Mouse (Mus musculus) bone marrow, adult 2 months (tissue): Measurements from ENCODE around the gene Olfml1. TPM values are rescaled to one million over a fixed set of nuclear protein-coding genes. Genes with fewer than 3 reads are reported as not detected.

ENCODE experiments used
- H3K27ac ChIP-seq: fragments of 200-500 bp; 2 replicates; pipeline ENCODE4 v1.5.1; 2012; ENCODE audit warnings: low read depth, mild to moderate bottlenecking, control low read depth, inconsistent platforms, low read length; ENCODE audit not compliant: control insufficient read depth, poor library complexity, insufficient read depth
- H3K4me1 ChIP-seq: fragments of 200-500 bp; 2 replicates; pipeline ENCODE4 v1.6.1; 2011; ENCODE audit warnings: low read length; ENCODE audit not compliant: control insufficient read depth, insufficient read depth
- H3K4me3 ChIP-seq: fragments of 200-500 bp; replicated peaks from 2 replicates; pipeline ENCODE3; 2011; ENCODE audit warnings: mild to moderate bottlenecking, low read depth, low read length, control low read depth; ENCODE audit not compliant: control insufficient read depth
- CTCF ChIP-seq: fragments of 200-500 bp; IDR thresholded peaks from 2 replicates; pipeline ENCODE4 v1.5.1; 2011; ENCODE audit warnings: low read length, control low read depth; ENCODE audit not compliant: control insufficient read depth, insufficient read depth
- POLR2A ChIP-seq: fragments of 200-500 bp; IDR thresholded peaks from 2 replicates; pipeline ENCODE4 v1.6.1; 2011; ENCODE audit warnings: low read depth, mild to moderate bottlenecking, control low read depth, low read length, borderline replicate concordance; ENCODE audit not compliant: control insufficient read depth
- WGBS: fragments of 180-500 bp; shearing (Covaris S2); methylation state at CpG from one replicate; pipeline ENCODE4 v1.1.7; 2018; 5-methylcytosine and 5-hydroxymethylcytosine counted together
- polyA plus RNA-seq: library from polyadenylated mRNA; stranded (reverse); fragments of >200 nt; gene quantifications from 2 replicates; pipeline ENCODE4 v1.2.4, GENCODE M21; 2011; ENCODE audit warnings: low replicate concordance; ENCODE audit not compliant: missing spikeins, insufficient read depth, insufficient read length

The Olfml1 gene
- polyA plus RNA-seq, 1 experiment: not detected

DNA sequence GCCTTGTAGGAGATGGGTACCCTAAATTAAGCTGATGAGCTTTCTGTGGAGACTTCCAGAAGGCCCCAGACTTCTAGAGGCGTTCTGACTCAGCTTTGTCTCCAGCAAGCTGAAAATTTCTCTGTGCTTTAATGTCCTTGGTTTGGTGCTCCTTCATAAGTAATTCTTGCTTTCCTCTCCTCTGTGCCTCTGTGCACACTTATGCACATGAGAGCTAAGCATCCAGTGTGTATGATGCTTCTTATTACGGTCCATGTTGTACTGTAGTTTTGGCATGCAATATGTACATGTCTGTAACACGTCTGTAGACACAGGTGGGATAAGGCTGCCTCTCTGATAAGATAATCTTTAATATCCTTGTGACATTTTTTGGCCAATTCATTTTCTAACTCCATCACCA, 30.7 kb downstream of the Olfml1 start:
- Histone ChIP-seq H3K4me1 (no peaks in the 10 kb centered on the region; the same call in 1 of the 2 replicates), H3K27ac (no peak overlapping the region), H3K4me3 (no peak overlapping the region)
- TF ChIP-seq POLR2A (no peak), CTCF (no peak)
- WGBS: 82% methylated on average over 3 of the region's 3 CpGs

DNA sequence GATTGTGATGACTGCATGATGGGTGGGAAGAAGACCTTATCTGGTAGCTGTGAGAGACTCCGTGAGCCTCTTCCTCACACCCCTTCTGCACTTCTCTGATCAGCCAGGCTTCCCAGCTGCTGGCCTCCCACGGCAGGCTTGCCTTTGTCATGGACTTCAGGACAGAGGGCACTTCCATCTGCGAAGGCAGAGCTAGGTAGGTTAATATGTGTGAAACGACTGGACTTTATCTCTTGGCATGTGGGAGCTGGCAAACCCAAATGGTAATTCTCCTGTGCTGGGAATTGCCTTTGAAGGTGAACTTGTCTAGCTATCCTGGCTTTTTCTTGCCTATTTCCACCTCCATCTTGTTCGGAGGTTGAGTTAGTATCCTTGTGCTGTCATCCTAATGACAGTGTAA, 33.4 kb downstream of the Olfml1 start:
- no peak overlapping the region for H3K27ac ChIP-seq
- TF ChIP-seq POLR2A (no peak), CTCF (no peak)
- WGBS: 85% methylated on average over 5 of the region's 5 CpGs
- no peak overlapping the region for H3K4me3 ChIP-seq
- H3K4me1 ChIP-seq: no peaks in the 10 kb centered on the region; the same call in 1 of the 2 replicates

DNA sequence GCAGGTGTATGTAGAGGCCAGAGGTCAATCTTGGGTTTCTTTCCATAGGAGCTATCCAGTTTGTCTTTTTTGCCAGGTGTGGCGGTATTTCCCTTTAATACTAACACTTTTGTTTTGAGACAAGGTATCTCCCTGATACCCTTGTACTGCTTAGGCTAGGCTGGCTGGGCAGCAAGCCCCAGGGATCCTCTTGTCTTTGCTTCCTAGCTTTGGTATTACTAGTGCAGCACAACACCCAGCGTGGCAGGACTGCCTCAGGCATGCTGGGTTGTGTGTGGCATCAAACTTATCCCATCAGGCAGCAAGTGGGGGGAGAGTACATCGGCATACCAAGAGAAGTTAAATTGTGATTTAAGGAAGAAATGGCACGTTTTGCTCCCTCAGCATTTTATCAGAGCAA, 35.3 kb downstream of the Olfml1 start:
- H3K4me1 ChIP-seq: no peaks in the 10 kb centered on the region; the same call in 1 of the 2 replicates
- WGBS: 79% methylated on average over 4 of the region's 4 CpGs

DNA sequence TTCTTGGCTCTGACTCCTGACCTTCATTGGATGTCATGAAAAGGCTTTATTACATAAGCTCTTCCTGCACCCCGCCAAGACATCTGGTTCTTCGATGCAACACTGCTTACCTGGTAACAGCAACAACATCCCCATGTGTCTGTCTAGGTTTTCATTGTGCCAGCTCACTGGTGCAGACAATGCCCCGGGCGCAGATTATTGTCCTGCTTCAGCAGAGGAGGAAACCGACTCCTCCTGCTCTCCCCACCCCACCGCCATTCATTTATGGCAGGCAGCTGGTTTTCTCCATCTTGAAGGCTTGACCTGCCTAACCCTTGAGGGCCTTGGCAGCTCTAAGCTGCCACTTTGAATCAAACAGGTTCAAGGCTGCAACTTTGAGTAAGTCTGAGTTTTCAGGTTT, 35.7 kb downstream of the Olfml1 start:
- no peak for TF ChIP-seq CTCF
- TF ChIP-seq POLR2A: no peak
- 88% methylated on average over 6 of the region's 6 CpGs for WGBS
- Histone ChIP-seq H3K4me1 (no peaks in the 10 kb centered on the region; the same call in 1 of the 2 replicates), H3K4me3 (no peak overlapping the region), H3K27ac (no peak overlapping the region)

More for the DNA sequence above, 35.3 kb downstream of the Olfml1 start:
- no peak overlapping the region for H3K27ac ChIP-seq
- no peak for TF ChIP-seq CTCF
- TF ChIP-seq POLR2A: no peak
- no peak overlapping the region for H3K4me3 ChIP-seq

DNA sequence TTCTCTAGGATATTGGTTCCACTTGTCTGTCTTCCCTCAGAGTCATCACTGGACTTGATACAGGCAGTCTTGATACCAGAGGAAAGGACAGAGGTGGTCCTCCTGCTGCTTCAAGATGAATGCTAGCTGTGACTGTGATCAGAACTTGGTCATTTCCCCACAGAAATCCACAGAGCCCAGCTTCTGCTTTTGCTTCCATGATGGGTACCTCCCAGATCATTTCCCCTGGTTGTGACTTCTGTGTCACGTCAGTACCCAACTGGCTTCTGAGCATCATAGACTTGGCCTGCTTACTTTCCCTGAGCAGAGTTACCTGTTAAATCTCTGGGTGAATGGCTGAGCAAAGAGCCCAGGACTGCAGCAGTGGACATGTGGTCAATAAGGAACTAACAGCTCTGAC, 40.5 kb downstream of the Olfml1 start:
- TF ChIP-seq POLR2A: no peak
- TF ChIP-seq CTCF: no peak
- Histone ChIP-seq H3K4me1 (no peaks in the 10 kb centered on the region; the same call in 1 of the 2 replicates), H3K4me3 (no peak overlapping the region), H3K27ac (no peak overlapping the region)
- 39% methylated on average over 1 of the region's 1 CpGs for WGBS

DNA sequence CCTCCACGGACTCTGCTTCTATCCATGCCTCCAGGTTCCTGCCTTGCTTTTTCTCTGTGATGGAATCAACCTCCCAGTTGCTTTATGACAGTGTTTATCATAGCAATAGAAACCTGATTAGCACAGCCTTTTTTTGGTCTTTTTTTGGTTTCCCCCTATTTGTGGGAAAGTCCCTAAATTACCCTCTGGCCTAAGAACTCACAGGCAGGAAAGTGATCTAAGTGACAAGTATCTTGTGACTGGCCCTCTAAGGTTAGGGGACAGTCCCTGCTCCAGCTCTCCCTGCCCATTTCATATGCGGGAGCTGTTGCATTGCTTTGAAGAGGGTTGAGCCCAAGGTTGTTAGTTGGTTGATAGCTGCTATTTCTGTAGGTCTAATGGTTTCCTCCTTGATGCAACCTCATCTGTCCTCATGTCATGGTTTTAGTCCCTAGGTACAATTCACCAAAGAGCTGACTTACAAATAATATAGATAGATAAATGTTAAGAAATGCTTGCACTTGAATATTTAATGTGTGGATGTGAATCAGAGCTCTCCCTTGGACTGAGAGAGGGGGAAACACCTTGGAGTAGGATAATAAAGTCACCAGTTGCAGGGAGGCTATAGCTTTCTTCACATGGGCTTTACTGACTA, 42.5 kb downstream of the Olfml1 start:
- Histone ChIP-seq H3K4me3 (no peak overlapping the region), H3K27ac (no peak overlapping the region), H3K4me1 (no peaks in the 10 kb centered on the region)
- TF ChIP-seq POLR2A: no peak
- TF ChIP-seq CTCF: no peak
- WGBS: 70% methylated on average over 2 of the region's 2 CpGs

DNA sequence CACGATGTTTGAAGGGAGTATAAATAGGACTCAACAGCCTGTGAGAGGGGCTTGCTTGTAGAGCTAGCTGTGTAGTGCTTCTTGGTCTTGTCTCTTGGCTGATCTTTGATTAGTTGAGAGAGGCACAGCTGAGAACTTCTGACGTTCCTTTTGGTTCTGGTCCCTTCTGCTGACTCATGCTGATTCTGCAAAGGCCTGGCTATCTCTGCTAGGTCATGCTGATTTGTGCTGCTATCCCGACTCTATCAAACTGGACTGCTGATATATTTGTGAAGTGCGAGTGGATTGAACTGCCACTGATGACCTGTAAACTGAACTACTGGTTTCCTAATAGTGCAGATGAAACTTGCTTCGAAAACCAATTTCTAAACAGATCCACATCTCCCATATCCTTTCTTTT, 43.6 kb downstream of the Olfml1 start:
- TF ChIP-seq CTCF: no peak
- TF ChIP-seq POLR2A: no peak
- no peak overlapping the region for H3K4me3 ChIP-seq
- 58% methylated on average over 5 of the region's 5 CpGs for WGBS
- no peaks in the 10 kb centered on the region for H3K4me1 ChIP-seq
- no peak overlapping the region for H3K27ac ChIP-seq

DNA sequence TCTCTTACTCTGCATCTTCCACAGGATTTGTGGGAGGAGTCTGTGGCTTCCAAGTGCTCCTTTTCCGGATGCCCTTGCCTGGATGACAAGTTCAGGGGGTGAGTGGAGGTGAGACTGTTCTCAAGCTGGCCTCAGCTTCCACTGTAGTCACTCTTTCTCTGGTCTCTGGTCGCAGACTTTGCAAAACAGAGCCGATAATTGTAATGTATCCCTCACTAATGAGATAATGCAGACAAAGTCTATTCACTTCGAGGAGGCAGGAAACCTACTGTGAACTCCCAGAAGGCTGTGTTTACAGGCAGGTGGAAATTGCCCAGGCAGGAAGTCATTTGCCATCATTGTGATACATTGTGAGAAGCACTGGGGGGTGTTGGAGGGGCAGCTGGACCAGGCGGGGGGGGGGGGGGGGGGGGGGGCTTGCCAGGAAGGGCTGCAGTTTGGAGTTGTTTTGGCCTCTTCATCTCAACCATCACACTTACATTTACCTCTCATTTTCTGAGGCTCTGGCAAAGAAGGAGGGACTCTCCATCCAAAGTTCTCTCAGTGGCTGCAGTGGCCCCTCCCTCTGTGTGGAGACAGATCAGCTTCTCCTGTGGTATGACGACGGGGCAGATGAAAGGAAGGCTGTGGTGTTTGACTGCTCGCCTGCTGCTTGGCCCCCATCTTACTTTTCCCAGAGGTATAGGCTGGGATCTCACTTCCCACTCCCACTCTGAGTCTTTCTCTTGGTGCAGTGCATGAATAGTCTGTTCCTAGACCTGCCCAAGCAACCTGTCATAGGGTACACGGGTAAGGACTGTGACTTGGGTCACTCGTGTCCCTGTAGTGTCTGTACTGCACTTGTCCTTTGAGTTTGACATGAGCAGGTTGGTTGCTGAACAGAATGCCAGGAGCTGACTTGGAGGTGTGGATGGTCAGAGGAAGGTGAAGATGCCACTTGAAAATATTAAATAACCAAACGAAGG, 51.1 kb downstream of the Olfml1 start:
- TF ChIP-seq CTCF (no peak), POLR2A (no peak)
- 43% methylated on average over 11 of the region's 11 CpGs for WGBS

More for the DNA sequence above, 51.1 kb downstream of the Olfml1 start:
- no peak overlapping the region for H3K27ac ChIP-seq
- H3K4me3 ChIP-seq: no peak overlapping the region
- H3K4me1 ChIP-seq: no peaks in the 10 kb centered on the region
